Mouse (Mus musculus): ENCODE results near the gene Cpn2.

GRCm38 (mm10) chr16:30296601-30297275 lies 29.4 kb upstream of the Cpn2 start:
- TF ChIP-seq CTCF (IDR thresholded peaks at IDR 0.05; ENCODE audit: extremely low read depth, insufficient read depth, insufficient read length, insufficient replicate concordance) (no peak), POLR2A (IDR thresholded peaks at IDR 0.05; ENCODE audit: low read depth, low read length) (no peak)
